Mouse (Mus musculus) cerebellum, postnatal 14 days (tissue): ENCODE measurements around the gene Kdm2a.
A peak's percentile ranks its signal among the peaks of the same experiment; 100 is the strongest.

ENCODE experiments used
- DNase-seq, 2 experiments: peaks; one replicate each; pipeline ENCODE4 v3.0.0; 2021; ENCODE audit warnings: mixed read lengths in 2 of 2

Kdm2a gene

DNA sequence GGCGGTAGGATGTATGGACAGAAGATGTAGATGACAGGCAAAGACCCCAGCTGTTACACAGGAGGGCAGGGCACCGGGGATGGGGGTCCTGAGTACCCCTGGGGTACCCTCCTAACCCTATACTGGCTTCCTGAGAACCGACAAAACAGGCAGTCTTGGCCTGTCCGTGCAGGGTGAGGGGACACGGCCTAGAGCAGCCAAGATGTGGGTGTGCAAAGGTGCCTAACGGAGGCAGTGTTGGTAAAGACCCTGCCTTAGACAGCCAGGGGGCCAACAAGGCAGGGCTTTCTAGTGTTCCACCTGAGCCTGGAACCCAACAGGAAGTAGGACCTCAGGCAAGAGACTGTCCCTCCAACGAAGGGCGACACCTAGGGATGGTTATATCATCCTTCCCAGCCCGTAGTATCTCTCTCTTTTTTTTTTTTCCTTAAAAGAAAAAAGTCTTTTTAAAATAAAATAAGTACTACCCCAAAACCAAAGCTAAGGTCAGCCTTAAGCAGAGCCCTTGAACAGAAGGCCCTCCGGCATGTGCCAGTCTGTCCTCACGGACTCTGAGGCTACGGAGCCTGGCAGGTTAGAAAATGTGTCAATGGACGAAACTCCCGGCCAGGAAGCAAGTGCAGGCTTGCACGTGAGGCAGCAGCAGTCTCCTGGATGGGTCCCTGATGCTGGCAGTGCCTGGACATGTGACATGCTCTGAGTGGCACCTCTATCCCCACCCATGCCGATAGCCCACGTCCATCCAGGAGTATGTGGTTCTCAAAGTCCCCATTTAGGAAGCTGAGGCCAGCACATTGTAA, 99.6 kb downstream of the Kdm2a start:
- peak in 1 of 2 experiments; percentile 58 for DNase-seq

DNA sequence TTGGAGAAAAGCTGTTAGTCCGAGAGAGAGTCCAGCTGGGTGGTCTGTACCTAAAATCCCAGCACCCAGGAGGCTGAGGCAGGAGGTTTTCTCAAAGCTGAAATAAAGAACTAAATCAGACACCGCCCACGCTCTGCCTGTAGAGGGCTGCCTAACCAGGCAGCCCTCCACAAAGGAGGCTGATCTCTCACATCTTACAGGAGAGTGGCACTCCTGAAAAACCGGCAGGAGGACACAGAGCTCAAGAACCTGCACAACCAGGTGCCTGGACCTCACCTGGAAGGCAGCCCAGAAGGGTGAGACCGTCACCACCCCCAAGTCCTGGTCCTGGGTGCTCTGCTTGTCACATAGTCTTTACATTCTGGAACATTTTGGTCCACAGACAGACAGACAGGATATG, 100.2 kb downstream of the Kdm2a start:
- DNase-seq = no peak

DNA sequence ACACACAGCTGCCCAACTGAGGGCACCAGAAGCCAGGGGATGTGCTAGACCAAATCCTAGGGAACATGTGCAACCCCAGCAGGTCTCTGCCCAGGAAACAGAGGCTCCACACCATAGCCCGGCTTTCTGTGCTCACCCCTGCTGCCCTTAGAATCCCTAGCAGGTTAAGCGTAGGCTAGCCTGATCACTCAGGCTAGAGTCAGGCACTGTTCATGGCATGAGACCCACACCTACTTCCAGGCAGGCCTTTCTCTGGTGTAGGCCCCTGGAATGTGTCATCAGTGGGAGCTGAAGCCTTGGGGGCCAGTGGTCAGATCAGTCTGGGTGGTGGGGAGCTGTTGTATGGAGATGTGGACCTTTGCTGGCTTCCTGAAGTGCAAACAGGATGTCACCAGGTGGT, 101.5 kb downstream of the Kdm2a start:
- no peak for DNase-seq

DNA sequence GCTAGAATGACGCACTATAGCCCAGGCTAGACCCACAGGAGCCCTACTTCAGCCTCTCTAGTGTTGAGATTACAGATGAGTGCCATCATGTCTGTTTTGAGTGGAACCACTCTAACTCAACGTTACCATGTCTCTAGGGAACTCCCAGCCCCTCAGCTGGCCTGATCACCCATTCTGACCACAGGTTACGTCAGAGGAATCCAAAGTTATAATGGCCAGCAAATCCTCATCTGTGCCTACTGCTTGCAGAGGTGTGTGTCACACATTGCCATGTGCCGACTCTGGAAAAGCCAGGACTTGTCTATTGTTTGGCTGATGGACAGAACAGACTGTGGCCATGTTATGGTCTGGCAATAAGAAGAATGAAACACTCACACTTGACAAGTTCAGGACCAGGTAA, 102.7 kb downstream of the Kdm2a start:
- DNase-seq = no peak

DNA sequence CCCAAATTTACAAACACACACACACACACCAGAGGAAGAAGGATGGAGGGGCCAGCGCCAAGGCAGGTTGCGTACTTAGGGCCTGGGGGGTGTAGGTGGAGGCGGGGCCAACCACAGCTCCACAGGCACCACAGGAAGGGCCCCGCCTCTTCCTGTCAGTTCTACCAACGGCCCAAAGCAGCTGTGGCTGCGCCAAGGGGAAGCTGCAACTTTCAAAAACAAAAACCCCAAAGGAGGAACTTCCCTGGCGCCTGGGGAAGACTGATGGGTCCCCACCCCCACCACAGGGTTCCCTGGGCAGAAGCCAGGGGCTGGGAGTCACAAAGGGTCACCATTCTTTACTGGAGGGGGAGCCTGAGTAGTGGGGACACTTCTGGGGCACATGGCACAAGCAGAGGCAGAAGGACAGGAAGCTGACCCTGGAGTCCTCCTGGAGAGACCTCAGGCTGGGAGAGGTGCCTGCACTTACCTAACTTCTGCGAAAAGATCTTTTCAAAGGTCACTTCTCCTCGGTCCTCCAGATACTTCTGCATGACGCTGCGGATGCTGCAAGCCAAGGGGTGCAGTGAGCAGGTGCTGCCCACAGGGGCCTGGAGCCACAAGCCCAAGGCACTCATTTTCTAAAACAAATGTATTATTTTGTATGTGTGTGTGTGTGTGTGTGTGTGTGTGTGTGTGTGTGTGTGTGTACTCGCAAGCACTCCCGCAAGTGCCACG, 103.5 kb downstream of the Kdm2a start:
- no peak for DNase-seq

DNA sequence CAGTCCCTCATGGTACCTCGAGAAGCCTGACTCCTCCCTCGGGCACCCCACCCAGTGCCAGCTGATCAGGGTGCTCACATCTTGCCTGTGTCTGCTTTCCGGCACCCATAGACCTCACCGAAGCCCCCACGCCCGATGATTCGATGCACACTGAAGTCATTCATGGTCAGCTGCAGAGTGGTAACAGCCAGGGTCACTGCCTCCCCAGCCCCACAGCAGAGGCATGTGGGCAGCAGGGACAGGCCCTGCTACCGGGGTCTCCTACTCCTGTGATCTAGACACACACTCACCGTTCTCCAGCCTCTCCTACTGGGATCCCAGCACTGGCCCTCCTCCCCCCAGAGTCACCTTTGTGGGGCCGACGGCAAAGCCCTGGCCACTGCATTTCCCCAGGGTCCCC, 106.9 kb downstream of the Kdm2a start:
- DNase-seq = no peak

GRCm38 (mm10) chr19:4290749-4291148, 107.3 kb downstream of the Kdm2a start:
- no peak for DNase-seq

DNA sequence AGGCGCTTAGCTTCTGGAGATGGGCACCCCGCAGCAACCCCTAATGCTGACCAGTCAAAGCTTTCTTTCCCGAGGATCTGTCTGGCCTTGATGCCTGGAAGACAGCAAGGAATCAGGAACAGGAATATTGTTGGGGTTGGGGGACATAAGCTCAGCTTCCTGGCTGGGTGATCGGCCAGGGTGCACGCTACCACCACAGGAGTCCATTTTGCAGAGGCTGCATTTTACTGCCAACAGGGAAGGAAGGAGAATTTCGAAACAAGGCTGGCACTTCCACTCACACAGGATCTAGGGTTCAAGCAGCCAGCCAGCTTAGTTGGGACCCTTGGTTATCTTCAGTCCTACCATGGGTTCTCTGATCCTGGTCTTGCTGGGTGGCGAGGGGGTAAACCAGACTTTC, 114.4 kb downstream of the Kdm2a start:
- DNase-seq = no peak

GRCm38 (mm10) chr19:4282898-4283553, 115.1 kb downstream of the Kdm2a start, which contains the start of gene Ankrd13d:
Gene Ankrd13d, minus strand, starts transcription at chr19:4283137.
- peak; percentile 86 to 93 for DNase-seq

- no peak for DNase-seq
Measured at GRCm38 (mm10) chr19:4280425-4280824, 117.7 kb downstream of the Kdm2a start.

- DNase-seq = peak in 1 of 2 experiments; percentile 65
Measured at GRCm38 (mm10) chr19:4279487-4279886, 118.6 kb downstream of the Kdm2a start.

DNA sequence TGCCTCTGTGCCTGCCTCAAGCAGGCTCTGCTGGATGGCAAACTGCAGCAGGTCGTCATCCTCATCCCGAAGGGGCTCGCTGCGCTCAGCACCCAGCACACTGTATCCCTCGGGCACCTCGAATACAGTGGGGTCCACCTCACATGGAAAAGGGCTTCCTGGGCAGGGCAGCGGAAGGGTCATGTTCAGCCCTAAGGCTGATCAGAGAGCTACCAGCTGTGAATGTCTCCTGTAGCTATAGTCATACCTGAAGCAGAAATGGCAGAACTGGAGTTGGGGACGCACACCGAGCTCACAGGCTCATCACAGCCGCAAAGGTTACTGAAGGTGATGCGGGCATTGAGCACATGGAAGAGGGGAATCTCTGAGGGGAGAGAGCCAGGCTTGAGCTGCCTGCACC, 127.1 kb downstream of the Kdm2a start:
- DNase-seq = no peak

- DNase-seq = no peak
Measured at GRCm38 (mm10) chr19:4270187-4270586, 127.9 kb downstream of the Kdm2a start.

GRCm38 (mm10) chr19:4268566-4269361, 129.3 kb downstream of the Kdm2a start, which contains the start of gene Ssh3:
Gene Ssh3, minus strand, starts transcription at chr19:4269180.
- DNase-seq = peak; percentile 74 to 81

GRCm38 (mm10) chr19:4265956-4266355, 132.1 kb downstream of the Kdm2a start:
- peak in 1 of 2 experiments; percentile 45 for DNase-seq
